Mouse (Mus musculus): ENCODE measurements around the gene Rpa1. TPM values are rescaled to one million over a fixed set of nuclear protein-coding genes. Genes with fewer than 3 reads are reported as not detected.
"Not testable (repeated sequence)": the region's sequence is repeated elsewhere in the genome, so short reads cannot be mapped to it uniquely, and the experiment has no call there.

The Rpa1 gene
- polyA plus RNA-seq (2012; rRNA removed), result 16.4 and 18.6 TPM in 2 replicates

DNA sequence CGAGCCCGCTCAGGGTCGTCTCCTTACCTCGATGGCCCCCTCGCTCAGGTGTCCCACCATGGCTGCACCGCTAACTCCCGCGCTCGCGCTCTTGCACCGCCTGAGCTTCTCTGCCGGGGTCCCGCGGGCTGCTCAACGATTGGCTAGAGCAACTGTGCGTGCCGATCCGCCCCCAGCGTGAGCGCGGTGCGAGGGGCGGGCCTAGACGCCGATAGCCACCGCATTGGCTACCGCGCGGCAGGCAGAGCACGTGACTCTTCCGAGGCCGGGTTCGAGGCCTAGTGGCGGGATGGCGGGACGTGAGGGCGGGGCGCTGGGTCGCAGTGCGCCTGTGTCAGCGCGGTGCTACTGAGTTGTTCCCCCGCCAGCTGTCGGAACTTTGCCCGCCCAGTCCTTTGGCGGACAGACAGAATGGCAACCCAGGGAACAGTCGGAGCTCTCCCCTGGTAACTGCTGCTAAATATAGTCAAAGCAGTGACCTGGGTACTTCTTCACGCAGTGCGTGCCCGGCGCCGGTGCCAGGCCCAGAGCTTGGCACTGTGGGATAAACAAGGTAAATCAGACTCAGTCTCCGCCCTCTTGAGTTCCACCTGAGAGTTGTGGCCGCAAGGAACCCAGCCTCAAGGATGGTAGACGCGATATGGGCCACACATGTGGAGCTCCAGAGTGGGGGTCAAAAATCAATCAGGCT is at the start of gene Rpa1, which contains the start of gene Smyd4:
TSS of gene Rpa1 (minus strand) at position 126 of the 691 bp plus-strand sequence.
TSS of gene Smyd4 (plus strand) at position 235 of the 691 bp plus-strand sequence.
- peak; percentile 70 for DNase-seq (ENCODE audit: low read depth, low spot score)
- WGBS, result under 1% methylated on average over 56 of the region's 56 CpGs

DNA sequence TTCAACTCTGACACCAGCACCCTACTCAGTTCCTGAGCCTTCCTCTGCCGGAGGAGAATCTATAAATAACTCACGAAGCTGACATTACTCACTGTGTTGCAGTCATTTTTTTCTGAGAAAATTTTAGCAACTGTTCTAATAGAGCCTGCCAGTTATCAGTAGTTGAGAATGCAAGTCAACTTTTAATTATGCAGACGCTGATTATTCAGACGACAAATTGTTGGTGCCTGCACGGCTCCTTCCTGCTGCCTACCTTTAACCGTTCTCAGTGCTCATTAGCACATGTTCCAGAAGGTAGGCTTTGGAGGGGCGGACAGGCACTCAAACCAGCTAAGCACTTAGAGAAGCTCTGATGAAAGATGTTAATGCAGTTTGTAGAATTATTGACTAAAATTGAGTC is 49.3 kb upstream of the Rpa1 start:
- WGBS, result 87% methylated on average over 7 of the region's 7 CpGs
- DNase-seq (ENCODE audit: low read depth, low spot score), result no peak

- 52% methylated on average over 1 of the region's 1 CpGs for WGBS
- DNase-seq (ENCODE audit: low read depth, low spot score), result no peak
Observed at GRCm38 (mm10) chr11:75395611-75396010, 47.5 kb upstream of the Rpa1 start.

DNA sequence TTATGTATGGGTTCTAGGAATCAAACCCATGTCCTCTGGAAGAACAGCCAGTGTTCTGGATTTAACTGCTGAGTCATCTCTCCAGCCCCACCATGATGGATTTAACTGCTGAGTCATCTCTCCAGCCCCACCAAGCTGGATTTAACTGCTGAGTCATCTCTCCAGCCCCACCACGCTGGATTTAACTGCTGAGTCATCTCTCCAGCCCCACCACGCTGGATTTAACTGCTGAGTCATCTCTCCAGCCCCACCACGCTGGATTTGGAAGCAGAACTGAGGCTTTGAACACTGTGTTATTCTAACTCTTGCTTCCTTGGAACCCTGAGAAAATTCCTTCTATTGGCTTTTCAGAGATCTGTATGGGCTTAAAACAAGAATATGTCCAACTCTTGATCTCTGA is 35.4 kb upstream of the Rpa1 start:
- DNase-seq (ENCODE audit: low read depth, low spot score), result not testable (repeated sequence)
- WGBS, result 44% methylated on average over 3 of the region's 3 CpGs

GRCm38 (mm10) chr11:75378786-75379185 is 30.7 kb upstream of the Rpa1 start:
- DNase-seq (ENCODE audit: low read depth, low spot score), result not testable (repeated sequence)
- 90% methylated on average over 2 of the region's 2 CpGs for WGBS

GRCm38 (mm10) chr11:75377125-75377524 is 29.0 kb upstream of the Rpa1 start:
- WGBS, result 91% methylated on average over 1 of the region's 1 CpGs
- DNase-seq (ENCODE audit: low read depth, low spot score), result no peak

- WGBS, result 84% methylated on average over 1 of the region's 1 CpGs
Observed at GRCm38 (mm10) chr11:75355475-75355874, 7.4 kb upstream of the Rpa1 start.

DNA sequence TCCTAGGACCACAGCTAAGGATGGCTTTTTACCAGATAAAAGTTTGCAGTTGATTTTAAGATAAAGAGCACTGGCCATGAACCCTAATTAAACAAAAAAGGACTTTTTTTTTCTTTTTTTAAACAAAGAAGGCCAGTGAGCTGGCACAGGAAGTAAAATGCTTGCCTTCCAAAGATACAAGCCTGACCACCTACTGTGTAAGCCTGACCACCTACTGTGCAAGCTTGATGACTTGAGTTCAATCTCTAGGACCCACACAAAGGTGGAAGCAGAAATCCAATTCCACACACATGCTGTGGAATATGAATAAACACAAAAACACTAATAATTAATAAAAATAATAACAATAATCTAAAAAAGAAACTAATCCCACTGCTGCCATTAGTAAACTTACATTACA is 3.1 kb upstream of the Rpa1 start:
- DNase-seq (ENCODE audit: low read depth, low spot score), result no peak

More at GRCm38 (mm10) chr11:75355475-75355874, 7.4 kb upstream of the Rpa1 start:
- no peak for DNase-seq (ENCODE audit: low read depth, low spot score)

DNA sequence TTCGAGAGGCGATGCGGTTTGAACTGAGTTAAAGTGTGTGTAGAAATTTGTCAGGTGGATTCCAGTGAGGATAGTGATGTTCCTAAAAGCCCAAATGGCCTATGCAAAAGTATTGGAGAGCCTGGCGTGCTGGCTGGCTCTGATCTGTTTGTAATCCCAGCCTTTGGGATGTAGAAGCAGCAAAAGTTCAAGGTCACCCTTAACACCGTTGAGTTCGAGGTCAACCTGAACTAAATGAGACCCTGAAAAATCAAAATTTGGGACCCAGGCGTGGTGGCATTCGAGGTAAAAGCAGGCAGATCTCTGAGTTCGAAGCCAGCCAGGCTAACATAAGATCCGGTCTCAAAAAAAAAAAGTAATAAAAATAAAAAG is 752 bp upstream of the Rpa1 start:
- DNase-seq (ENCODE audit: low read depth, low spot score), result no peak
- WGBS, result 35% methylated on average over 10 of the region's 10 CpGs

- DNase-seq (ENCODE audit: low read depth, low spot score), result no peak
- WGBS, result under 1% methylated on average over 10 of the region's 10 CpGs
Observed at GRCm38 (mm10) chr11:75347596-75347995, 528 bp downstream of the Rpa1 start.

- WGBS, result 22% methylated on average over 10 of the region's 10 CpGs
- no peak for DNase-seq (ENCODE audit: low read depth, low spot score)
Observed at GRCm38 (mm10) chr11:75347188-75347585, 937 bp downstream of the Rpa1 start.

DNA sequence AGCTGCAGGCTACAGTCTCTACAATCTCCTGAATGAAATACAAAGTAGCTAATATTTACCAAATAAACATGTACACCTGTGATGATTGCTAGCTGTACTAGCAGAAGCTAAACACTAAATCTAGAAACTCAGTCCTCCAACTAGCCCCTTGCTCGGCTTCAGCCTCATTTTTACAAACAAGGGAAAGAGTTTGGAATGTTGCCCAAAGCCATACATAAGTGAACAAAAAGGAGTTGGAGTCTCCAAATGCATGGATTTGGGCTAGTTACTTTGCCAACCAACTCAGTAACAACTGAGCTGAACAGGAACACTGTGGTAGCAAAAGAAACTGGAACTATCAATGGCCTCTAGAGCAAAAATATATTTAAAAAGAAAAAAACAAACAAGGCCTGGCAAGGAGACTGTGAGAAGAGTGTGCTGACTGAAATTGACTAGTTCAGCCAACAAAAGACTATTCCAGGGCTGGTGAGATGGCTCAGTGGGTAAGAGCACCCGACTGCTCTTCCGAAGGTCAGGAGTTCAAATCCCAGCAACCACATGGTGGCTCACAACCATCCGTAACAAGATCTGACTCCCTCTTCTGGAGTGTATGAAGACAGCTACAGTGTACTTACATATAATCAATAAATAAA is 1.5 kb downstream of the Rpa1 start:
- no peak for DNase-seq (ENCODE audit: low read depth, low spot score)
- WGBS, result 55% methylated on average over 4 of the region's 4 CpGs

DNA sequence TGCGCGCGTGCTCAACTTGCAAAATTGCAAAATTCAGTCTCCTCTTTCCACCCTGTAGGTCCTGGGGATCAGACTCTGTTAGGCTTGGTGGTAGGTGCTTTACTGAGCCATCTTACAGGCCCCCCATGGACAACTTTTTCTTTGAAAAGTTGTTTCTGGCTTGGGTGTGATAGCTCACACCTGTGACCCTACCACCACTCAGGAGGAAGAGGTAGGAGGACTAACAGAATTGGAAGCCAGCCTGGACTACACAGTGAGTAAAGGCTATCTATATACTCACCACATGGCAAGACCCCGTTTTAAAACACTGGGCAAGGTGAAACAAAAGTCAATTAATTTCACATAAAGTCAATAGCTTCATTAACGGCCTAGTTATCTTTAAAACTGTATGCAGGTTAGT is 3.4 kb downstream of the Rpa1 start:
- WGBS, result 90% methylated on average over 5 of the region's 5 CpGs
- no peak for DNase-seq (ENCODE audit: low read depth, low spot score)

- DNase-seq (ENCODE audit: low read depth, low spot score), result no peak
- 50% methylated on average over 2 of the region's 2 CpGs for WGBS
Observed at GRCm38 (mm10) chr11:75344163-75344562, 4.0 kb downstream of the Rpa1 start.

DNA sequence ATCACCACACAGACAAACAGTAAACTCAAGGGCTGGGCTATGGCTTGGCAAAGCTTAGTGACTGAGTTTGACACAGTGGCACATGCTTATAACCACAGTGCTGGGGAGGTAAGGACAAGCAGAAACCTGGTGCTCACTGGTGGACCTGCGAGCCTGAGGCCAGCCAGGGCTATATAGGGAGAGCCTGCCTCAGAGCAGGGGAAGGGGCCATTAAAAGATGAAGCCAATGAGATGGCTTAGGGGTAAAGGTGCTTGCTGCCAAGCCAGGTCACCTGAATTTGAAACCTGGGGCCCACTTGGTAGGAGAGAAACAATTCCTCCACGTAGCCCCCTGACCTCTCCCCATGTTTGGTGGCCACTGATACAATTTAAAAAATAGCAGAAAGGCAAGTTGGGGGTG is 5.0 kb downstream of the Rpa1 start:
- no peak for DNase-seq (ENCODE audit: low read depth, low spot score)
- WGBS, result 88% methylated on average over 2 of the region's 2 CpGs

DNA sequence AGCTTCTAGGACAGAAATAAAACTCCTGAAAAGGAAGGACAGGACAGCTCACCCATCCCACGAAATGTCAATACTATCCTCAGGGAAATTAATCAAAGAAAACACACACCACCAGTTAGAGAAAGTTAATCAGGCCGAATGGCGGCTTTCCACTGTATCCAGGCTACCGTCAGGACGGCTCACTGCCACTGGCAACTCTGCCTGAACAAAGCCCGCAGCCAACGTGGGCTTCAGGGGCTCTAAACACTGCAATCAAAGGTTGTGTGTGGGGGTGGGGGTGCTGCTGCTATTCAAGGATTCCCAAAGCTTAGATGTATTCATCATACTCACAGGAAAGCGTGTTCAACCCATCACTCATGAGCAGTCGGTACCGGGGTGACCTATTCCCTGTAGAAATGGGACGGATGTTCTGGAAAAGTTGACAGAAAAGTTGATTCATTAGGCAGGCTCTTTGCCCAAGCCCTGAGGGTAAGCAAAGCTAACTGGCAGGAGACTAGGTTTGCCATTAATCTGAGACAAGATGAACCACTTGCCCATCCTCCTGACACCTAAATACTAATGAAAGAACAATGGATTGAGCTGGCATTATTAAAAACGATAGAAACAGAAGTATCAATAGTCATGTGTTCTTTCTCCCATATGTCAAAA is 7.3 kb downstream of the Rpa1 start:
- no peak for DNase-seq (ENCODE audit: low read depth, low spot score)
- WGBS, result 92% methylated on average over 12 of the region's 12 CpGs

DNA sequence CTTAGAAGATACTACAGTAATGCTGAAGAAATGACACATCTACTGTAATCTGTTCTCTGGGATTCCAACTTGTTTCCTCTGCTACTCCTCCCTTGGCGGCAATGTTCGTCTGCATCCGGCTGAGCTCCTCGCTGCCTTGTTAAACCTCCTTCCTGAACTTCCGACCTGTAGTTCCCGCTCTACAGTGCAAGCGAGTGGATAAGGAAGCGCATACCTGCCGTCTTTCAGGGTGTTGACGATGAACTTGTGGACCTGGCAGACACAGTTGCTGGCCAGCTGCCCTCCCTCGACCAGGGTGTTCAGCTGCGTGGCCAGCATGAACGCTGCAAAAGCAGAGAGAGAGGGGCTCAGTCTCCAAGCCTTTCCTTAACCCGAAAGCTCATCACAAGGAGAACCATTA is 8.0 kb downstream of the Rpa1 start:
- no peak for DNase-seq (ENCODE audit: low read depth, low spot score)
- 87% methylated on average over 14 of the region's 14 CpGs for WGBS

DNA sequence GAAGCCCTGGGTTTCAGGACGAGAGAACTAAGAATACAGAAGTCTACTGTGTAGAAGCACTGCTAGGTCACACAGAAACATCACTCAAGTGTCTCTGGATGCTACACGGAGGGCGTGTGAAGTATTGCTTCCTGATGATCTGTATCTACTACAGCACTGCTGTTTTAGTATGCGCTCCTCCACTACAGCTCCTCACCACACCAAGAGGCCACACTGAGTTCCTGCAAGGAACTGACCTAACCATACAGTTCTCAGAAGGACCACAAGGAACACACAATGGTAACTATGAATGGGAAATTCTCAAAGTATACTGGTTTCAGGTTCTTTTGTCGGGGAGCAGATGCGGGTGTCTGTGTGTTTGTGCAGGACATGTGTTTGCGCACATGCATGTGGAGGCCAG is 10.9 kb downstream of the Rpa1 start:
- DNase-seq (ENCODE audit: low read depth, low spot score), result no peak
- WGBS, result 84% methylated on average over 7 of the region's 7 CpGs

GRCm38 (mm10) chr11:75336676-75337075 is 11.4 kb downstream of the Rpa1 start:
- no peak for DNase-seq (ENCODE audit: low read depth, low spot score)

DNA sequence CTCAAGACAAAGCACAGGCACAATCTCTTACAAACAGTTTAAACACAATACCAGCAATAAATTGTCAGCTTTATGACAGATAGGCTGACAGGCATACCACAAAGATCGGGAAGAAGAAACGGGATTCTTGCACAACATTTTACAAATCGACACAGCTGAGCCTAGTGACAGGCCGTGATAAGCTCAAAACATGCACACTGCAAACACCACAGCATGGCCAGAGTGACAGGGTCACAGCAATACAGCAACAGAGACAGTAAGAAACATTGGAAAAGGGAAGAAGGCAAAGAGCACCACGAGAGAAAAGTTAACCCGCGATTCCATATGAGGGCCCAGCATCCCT is 22.2 kb downstream of the Rpa1 start:
- 38% methylated on average over 7 of the region's 7 CpGs for WGBS
- DNase-seq (ENCODE audit: low read depth, low spot score), result no peak

More at GRCm38 (mm10) chr11:75336676-75337075, 11.4 kb downstream of the Rpa1 start:
- 75% methylated on average over 8 of the region's 8 CpGs for WGBS
